Mouse (Mus musculus) inflammation-experienced regulatory T-cells, adult 6 months (primary cell): Measurements from ENCODE around the gene Lrrc17. TPM values are rescaled to one million over a fixed set of nuclear protein-coding genes. Genes with fewer than 3 reads are reported as not detected.

Experiments
- ATAC-seq: one replicate; pipeline ENCODE4 v1.8.0; 2017
- polyA plus RNA-seq, 3 experiments: library from polyadenylated mRNA; unstranded; fragments of 100-300 nt; shearing (Covaris generic); gene quantifications; one replicate each; pipeline ENCODE4 v1.2.1; 2017

Gene Lrrc17
- not detected for polyA plus RNA-seq

GRCm38 (mm10) chr5:21543409-21544201 is at the start of gene Lrrc17:
Gene Lrrc17, plus strand, starts transcription at chr5:21543559.
- ATAC-seq: no peak

GRCm38 (mm10) chr5:21494781-21495180 is 48.6 kb upstream of the Lrrc17 start:
- ATAC-seq: no peak

- no peak for ATAC-seq
Observed at GRCm38 (mm10) chr5:21496321-21496720, 47.0 kb upstream of the Lrrc17 start.

DNA sequence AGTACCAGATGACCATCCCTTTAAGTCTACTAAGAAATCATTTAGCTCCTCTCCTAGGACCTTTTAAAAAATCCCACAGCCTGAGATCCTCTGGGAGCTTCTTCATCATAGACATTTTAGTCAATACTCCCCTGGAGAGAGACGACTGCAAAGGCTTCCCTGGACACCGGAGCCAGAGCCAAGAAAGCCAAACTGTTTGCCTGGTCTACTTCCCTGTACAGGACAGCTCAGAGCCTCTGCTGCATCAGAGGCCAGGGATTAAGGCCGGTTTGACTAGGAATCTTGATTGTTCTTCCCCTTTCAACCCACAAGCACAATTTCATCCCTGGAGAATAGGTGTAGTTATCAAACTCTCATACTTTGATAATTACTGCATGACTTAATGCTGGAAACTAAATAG is 46.5 kb upstream of the Lrrc17 start:
- no peak for ATAC-seq

DNA sequence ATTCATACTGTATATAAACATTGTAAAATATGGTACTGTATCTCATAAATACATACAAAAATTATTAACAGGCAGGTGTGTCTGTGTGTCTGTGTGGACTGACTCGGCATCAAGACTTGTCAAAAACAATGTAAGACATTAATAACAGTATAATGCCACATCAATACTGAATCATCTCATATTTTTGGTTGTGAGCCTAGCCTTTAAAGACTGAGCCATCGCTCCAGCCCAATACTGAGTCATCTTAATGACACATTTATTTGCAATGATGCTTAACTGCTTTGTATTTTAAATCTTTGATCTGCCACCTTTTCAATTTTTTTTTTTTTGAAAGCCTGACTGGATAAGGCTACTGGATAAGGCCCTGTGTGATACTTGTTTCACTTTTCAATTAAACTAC is 44.9 kb upstream of the Lrrc17 start:
- ATAC-seq: no peak

GRCm38 (mm10) chr5:21498925-21499324 is 44.4 kb upstream of the Lrrc17 start:
- no peak for ATAC-seq

- ATAC-seq: no peak
Observed at GRCm38 (mm10) chr5:21500133-21500532, 43.2 kb upstream of the Lrrc17 start.

DNA sequence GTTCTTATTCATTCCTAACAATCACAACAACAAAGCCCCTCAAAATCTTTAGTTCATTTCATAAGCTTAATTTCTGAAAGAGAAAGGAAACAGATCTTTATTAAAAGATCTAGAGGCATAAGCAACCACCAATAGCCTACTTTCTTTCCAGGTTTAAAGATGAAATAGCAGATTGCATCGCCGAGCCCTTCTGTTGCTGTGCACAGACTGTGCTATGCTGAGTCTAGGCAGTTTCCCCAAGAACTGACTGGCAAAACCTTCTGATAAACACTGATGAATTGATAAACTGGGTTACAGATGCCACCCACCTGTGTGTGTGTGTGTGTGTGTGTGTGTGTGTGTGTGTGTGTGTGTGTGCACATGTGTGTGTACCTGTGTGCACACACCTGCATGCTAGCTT is 42.4 kb upstream of the Lrrc17 start:
- ATAC-seq: no peak

DNA sequence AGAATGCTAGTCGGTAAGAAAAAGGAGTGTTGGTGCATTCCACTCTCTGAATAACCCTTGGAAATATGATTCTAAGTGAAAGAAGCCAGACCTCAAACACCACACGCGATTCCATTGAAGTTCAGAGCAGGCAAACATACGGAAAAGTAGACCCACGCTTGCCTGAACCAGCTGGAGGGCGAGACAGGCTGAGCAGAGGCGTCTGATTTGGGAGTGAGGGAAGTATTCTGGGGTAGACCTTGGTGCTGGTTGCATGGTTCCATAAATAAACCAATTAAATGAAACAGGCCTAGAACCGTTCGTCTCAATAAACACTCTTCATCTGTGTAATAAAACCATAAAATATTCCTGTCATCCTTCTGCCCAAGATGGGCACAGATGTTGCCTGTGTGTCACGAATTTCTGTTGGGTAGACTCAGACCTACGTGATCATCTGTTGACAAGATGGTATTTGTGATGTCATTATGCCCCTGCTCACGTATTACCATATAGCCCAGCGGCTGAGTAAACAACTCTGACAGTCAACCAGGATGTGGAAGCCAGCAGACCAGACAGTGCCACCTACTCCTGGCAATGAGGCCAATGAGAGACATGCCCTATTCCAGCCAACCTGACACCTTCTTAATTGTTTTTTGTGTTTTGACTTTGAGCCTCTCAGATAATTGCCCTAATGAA is 40.3 kb upstream of the Lrrc17 start:
- ATAC-seq: no peak

DNA sequence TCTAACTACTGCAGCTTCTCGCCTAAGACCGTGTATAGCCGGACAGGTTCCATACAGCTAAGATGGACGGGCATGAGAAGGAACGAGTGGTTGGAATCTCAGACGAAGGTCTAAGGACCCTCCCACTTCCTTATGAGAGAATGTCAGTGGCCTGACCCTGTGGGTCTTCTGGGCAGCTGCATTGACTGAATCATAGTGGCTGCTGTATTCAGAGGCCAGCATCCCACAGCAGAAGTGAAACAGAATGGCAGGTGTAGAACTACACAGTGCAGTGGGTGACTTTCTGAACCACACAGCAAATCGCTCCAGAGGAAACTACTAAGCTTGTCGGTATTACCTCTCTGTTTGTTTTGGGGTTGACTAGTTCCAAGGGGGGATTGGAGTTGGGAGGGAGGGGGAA is 38.2 kb upstream of the Lrrc17 start:
- ATAC-seq: no peak

DNA sequence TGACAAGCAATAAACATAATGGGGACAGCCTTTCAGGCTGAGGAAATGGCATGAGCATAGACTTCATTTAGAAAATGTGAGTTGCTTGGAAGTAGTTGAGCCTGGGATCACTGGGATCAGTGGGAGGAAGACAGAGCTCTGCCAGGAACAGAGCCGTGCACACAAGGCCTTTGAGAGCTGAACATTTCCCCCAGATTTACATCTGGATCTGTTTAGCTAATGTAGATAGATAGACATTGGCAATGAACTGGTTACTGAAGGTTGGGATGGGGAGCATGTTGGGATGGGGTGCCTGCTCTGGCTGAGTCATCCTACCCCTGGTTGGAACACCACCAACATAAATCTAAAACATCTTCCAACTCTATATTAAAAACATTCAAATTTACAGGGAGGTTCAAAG is 36.5 kb upstream of the Lrrc17 start:
- ATAC-seq: no peak

DNA sequence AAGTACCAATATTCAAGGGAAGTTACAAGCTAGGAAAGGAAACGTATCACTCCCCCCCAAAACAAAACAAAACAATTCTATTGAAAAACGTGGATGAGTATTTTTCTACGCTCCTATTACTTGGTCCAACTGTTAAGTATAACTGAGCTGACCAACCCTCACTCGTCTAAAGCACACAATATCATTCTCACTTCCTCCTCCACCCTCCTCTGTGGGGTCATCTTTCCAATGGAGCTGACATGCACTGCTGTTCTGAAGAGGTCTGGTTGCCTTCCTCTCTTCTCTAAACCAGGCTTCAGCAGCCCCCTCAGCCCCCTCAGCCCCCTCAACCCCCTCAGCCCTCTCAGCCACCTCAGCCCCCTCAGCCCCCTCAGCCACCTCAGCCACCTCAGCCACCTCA is 33.6 kb upstream of the Lrrc17 start:
- no peak for ATAC-seq

GRCm38 (mm10) chr5:21513363-21513762 is 30.0 kb upstream of the Lrrc17 start:
- no peak for ATAC-seq

GRCm38 (mm10) chr5:21517562-21517961 is 25.8 kb upstream of the Lrrc17 start:
- peak; percentile 58 for ATAC-seq

GRCm38 (mm10) chr5:21518207-21518606 is 25.2 kb upstream of the Lrrc17 start:
- no peak for ATAC-seq

GRCm38 (mm10) chr5:21519166-21519565 is 24.2 kb upstream of the Lrrc17 start:
- no peak for ATAC-seq

GRCm38 (mm10) chr5:21526835-21527485 is 16.4 kb upstream of the Lrrc17 start:
- no peak for ATAC-seq

- ATAC-seq: no peak
Observed at GRCm38 (mm10) chr5:21527488-21527911, 15.9 kb upstream of the Lrrc17 start.

DNA sequence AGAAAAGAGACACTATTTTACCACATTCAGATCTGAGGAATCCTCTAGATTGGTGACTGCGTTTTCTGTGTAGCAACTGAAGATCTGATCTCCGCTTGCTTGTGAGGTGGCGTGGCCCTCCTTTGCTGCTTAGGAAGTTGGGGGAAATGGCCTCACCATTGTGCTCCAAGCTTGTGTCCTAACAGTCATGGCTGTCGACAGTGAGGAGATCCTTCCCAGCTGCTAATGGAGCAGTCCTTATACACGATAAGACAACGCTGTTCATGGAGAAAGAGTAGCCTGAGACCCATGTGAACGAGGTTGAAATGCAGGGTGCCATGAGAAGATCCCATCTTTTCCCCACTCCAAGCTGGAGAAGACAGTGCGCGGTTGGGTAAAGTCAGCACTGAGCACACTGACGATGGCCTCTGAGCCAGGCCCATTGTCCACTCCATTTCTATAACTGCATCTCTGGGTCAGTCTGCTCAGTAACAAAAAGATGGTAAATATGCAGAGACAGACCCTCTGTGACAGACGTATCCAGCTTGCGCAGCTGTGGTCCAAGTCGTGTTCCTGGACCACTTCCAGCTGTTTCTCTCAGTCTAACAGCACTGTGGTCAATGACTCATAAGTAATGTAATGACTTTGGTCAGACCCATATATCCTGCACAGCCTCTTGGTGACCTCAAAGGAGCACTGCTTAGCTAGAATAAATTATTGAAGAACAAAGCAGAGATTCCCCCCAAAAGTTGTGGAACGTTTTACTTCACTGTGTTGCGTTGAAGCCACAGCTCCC is 15.1 kb upstream of the Lrrc17 start:
- no peak for ATAC-seq

- no peak for ATAC-seq
Observed at GRCm38 (mm10) chr5:21529110-21529720, 14.1 kb upstream of the Lrrc17 start.

DNA sequence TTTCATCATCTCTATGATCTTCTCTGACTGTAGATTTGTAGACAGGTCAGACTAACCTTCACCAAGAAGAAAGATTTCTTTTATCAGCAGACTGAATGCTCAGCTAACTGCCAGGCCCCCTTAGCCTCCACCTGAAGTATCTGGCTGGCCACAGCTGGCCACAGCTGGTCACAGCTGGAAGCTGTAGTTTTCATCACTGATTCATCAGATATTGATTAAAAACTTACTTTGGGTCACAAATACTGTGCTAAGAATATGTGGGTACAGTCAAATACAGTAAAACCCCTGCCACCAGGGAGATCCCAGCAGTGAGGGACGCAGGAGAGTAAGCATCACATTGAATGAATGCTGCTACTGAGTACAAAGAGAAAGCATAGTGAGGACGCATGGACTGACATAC is 11.2 kb upstream of the Lrrc17 start:
- no peak for ATAC-seq

DNA sequence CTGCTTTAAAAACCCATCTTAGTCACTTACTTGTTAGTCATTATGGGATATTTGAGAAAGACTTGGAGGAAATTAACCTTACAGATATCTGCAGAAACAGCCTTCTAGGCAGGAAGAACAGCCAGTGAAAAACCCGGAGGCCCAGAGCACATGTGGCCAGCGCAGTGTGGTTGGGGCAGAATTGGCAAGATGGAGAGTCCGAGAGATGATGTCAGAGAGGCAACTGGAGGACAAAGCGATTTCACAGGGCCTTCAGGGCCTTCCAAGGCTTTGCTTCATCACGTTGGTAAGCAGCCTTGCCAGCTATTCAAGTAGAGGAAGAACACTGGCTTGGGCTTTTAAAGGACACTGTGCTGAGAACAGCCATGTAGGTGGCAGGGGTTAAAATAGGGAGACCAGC is 10.4 kb upstream of the Lrrc17 start:
- no peak for ATAC-seq

- no peak for ATAC-seq
Observed at GRCm38 (mm10) chr5:21542226-21542625, 1.1 kb upstream of the Lrrc17 start.
